Mouse (Mus musculus) liver, embryonic 18 days (tissue): ENCODE results near the gene Apoc3. TPM values are rescaled to one million over a fixed set of nuclear protein-coding genes. Genes with fewer than 3 reads are reported as not detected.

Experiments used
- polyA plus RNA-seq: library from polyadenylated mRNA; depleted of rRNA; stranded (reverse); fragments of >200 nt; gene quantifications from 2 replicates; pipeline ENCODE4 v1.2.3, GENCODE M21; 2012; rRNA removed

Apoc3 gene
- 93.8 and 124 TPM in 2 replicates for polyA plus RNA-seq

GRCm38 (mm10) chr9:46235596-46235648, at the start of gene Apoc3:
Gene Apoc3 (minus strand): TSS chr9:46235636.

DNA sequence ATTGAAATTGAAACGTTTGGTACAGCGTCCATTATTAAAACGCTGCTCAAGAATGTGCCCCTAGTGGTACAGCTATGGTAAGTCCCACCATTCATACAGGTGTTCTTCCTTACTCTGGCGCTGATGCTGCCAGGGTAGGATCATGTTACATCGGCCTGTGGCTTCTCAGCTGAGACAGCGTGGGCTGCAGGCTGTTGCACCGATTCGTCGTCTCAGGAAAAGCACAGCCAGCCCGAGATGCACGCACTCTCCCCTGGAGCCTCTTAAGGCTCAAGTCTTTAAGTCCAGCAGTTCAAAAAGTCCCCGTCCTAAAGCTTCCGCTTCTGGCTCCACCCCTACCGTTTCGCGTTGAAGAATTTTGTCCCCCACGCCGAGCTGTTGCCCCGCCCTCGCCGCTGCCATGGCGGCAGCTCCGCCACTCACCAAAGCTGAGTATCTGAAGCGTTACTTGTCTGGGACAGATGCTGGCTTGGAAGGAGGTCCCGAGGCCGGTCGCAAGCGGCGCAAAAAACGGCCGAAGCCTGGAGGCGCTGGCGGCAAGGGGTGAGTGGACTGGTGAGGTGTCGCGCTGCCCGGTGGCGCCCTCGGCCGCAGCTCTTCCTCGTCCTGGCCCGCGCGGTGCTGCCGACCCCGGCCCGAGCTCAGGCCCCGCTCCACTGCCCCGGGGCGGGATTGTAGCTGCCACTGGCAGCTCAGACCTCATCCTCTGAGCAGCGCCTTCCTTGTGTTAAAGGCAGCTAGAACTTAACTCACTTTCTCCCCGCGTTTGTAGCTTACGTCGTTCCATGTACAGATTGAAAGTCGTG, 47.4 kb upstream of the Apoc3 start, which contains the start of gene Bud13:
Gene Bud13, plus strand, starts transcription at position 378 of the 806 bp plus-strand sequence.

GRCm38 (mm10) chr9:46272677-46273454, 37.4 kb upstream of the Apoc3 start, which contains the start of gene Zpr1:
Gene Zpr1 (plus strand): TSS chr9:46273064.

GRCm38 (mm10) chr9:46268343-46268873, 33.0 kb upstream of the Apoc3 start, which contains the start of gene Apoa5:
Gene Apoa5 (plus strand): TSS chr9:46268633.

DNA sequence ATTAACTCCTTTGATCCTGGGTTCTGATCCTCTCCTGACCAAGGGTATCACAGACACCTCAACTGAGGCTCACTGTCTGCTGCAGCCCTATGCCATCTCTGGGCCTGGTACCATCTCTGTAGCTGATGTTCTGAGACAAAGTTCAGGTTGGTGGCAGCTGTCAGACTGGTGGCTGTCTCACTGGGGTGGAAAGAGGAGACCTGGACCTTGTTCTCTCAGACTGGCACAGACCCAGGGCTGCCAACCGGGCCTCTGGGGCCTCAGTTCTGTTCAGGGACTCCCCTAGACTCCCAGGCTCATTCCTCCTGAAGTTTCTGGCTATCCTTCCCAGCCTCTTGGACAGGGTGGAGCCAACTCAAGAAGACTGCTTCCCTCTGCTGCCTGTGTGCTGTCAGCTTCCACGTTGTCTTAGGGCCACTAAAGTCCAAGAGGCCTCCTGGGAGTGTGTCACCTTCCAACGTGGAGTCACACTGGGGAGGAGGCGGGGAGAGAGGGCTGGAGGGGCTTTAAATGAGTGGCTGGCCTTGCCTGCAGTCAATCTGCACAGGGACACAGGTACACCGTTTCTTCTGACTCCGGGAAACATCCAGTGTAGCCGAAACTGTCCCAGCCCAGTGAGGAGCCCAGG, 5.2 kb upstream of the Apoc3 start, which contains the start of gene Apoa4:
Gene Apoa4, plus strand, starts transcription at position 171 of the 628 bp plus-strand sequence.

GRCm38 (mm10) chr9:46228491-46228890, 6.9 kb downstream of the Apoc3 start, which contains the start of gene Apoa1:
Gene Apoa1 (plus strand): TSS chr9:46228580.

Other genes with a start within 250 kb of the Apoc3 start
- gene Pafah1b2, start 222.9 kb downstream of the Apoc3 start, polyA plus RNA-seq = 17.4 TPM in 2 replicates
- 4.3 and 6.3 TPM in 2 replicates for gene Sik3, start 222.8 kb downstream of the Apoc3 start, polyA plus RNA-seq
- gene Apoa1, start 7.1 kb downstream of the Apoc3 start, polyA plus RNA-seq = 7,361 and 8,452 TPM in 2 replicates
- 4.2 and 21.2 TPM in 2 replicates for gene Apoa4, start 5.1 kb upstream of the Apoc3 start, polyA plus RNA-seq
- gene Apoa5, start 33.0 kb upstream of the Apoc3 start, polyA plus RNA-seq = 38.7 and 48.7 TPM in 2 replicates
- gene Zpr1, start 37.4 kb upstream of the Apoc3 start, polyA plus RNA-seq = 15.8 and 16.7 TPM in 2 replicates
- gene Bud13, start 47.4 kb upstream of the Apoc3 start, polyA plus RNA-seq = 4.0 and 4.5 TPM in 2 replicates
- not detected in 2 replicates for gene 4931429L15Rik, start 84.3 kb upstream of the Apoc3 start, polyA plus RNA-seq